Mouse (Mus musculus) gastrocnemius, postnatal 36 days (tissue): ENCODE measurements around the gene Smc5. TPM values are rescaled to one million over a fixed set of nuclear protein-coding genes. Genes with fewer than 3 reads are reported as not detected.

Experiments
- DNase-seq, 2 experiments: peaks; one replicate each; pipeline ENCODE4 v3.0.0; 2022
- intact Hi-C: fragments of 180-260 bp; cut with DNase I; formaldehyde crosslinking; loops from one replicate; pipeline ENCODE4 v1.15.1; 2025
- total RNA-seq, 2 experiments: library from RNA; stranded (reverse); gene quantifications; 2 replicates each; pipeline ENCODE4 v1.2.3; 2021

The Smc5 gene
- total RNA-seq, 2 experiments from 2014 or later = 13.4 to 14.0 TPM

DNA sequence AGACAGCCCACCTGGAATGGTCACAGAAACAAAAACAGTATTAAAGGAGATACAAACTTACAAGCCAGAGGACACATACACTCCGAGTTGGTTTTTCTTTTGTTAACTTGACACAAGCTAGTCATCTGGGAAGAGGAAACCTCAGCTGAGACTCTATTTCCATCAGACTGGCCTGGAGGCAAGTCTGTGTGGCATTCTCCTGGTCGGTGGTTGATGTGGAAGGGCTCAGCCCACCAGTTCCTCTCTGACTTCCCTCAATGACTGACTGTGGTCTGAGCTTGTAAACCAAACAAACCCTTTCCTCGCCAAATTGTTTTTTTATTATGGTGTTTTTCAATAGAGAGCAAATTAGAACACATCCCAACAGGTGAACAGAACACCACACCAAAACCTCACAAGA lies 80.6 kb downstream of the Smc5 start:
- DNase-seq = no peak
- intact Hi-C loops = no loop called here

DNA sequence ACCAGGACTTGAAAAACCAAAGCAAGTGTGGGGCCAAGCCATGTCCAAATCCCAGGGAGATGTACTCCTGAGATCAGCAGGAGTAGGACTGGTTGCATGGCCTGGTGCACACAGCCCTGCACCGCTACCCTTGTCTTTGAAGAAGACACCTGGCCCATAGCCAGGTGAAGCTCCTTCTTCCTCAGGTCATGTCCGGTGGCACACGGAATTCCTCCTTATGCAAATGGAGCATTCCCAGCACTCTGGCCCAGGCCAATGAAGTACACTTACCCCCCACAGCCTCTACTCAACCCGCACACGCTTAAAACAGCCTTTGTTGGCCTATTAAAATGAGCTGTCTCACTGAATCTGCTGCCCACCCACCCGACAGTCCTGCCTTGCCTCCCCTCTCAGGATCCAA lies 82.2 kb downstream of the Smc5 start:
- DNase-seq = no peak
- intact Hi-C loops = no loop called here

GRCm38 (mm10) chr19:23189744-23190143 lies 84.0 kb downstream of the Smc5 start:
- DNase-seq = no peak
- intact Hi-C loops = no loop called here

DNA sequence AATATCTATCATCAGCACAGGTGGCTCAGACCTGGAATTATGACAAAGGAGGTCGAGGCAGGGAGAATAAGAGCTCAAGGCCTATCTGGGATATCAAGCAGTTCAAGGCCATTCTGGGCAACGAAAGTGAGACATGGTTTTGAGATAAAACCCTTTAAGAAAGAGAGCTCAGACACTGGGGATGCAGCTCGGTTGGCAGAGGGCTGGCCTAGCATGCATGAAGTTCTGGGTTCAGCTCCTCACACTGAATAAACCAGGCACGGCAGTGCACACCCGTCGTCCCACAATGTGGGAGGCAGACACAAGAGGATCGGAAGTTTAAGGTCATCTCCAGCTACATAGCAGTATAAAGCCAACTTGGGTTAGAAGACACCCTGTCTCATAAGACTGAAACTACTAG lies 84.7 kb downstream of the Smc5 start:
- no peak for DNase-seq
- intact Hi-C loops = no loop called here

DNA sequence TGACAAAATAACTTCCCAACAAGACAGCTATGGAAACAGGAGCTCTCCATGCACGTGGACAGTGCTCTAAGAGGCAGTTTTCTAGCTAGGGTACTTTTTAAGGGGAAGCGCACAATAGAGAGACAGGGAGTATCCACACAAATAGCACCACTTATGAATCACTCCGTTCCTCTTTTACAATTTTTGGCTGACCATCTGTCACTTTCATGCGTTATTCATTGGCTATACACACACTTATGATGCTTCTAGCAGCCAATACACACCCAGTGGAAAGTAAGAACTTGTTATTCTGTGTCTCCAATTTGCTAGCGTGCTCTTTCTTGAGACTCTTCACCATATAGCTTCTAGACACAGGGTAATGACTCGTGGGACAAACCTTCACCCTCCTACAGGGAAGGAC lies 86.0 kb downstream of the Smc5 start:
- no peak for DNase-seq
- intact Hi-C loops = no loop called here

- no peak for DNase-seq
- intact Hi-C loops = no loop called here
Observed at GRCm38 (mm10) chr19:23184068-23184467, 89.6 kb downstream of the Smc5 start.

- intact Hi-C loops = no loop called here
- no peak for DNase-seq
Observed at GRCm38 (mm10) chr19:23183493-23183892, 90.2 kb downstream of the Smc5 start.

DNA sequence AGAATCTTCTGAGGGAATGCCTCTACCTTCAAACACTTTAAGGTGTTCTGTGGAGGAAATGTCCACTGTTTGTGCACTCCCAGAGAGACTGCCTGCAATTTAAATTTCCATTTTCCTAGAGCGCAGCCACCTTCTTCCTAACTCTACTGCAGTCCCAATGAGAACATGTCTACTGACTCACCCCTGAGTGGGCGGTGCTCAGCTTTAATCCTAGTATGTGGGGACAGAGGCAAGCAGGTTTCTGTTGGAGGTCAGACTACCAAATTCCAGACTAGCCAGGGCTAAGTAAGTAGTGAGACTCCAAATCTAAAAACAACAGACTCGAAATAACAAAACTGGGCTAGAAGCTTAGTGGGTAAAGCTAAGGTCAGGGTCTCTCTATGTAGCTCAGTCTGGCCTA lies 95.2 kb downstream of the Smc5 start:
- intact Hi-C loops = no loop called here
- DNase-seq = no peak

DNA sequence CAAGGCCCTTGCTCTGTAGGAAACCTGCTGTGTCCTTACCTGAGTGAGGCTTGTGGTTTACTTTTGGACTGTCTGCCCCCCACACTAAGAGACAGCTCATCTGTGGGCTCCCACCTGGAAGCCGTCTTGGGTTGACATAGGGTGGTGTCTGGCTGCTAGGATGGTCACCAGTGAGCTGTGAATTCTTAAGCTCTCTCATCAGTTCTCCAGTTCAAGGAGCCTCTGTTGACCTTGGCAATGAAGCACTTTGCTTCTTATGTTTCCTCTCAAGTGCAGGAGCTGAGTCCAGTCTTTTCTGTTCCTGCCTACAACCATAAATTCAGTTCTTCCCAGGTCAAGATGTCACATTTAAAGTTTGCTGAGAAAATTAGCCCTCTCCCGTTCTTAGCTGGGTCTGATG lies 98.2 kb downstream of the Smc5 start:
- DNase-seq = no peak
- intact Hi-C loops = no loop called here

DNA sequence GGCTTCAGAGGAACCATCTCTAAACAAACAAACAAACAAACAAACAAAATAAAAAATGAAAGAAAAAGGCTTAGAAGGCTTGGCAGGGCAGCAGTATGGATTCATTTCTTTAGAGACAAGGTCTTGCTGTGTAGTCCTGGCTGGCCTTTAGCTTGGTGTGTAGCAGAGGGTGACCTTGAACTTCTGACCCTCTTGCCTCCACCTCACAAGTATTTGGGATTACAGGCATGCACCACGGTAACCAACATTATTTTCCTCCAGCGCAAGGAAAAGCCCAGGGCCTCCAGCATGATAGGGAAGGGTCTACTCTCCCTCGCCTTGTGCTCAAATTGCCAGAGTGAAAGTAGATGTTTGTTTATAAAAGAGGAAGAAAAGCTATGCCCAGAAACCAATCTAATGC lies 98.6 kb downstream of the Smc5 start:
- no peak for DNase-seq
- intact Hi-C loops = no loop called here

- DNase-seq = no peak
- intact Hi-C loops = no loop called here
Observed at GRCm38 (mm10) chr19:23171136-23171535, 102.6 kb downstream of the Smc5 start.

- intact Hi-C loops = no loop called here
- DNase-seq = no peak
Observed at GRCm38 (mm10) chr19:23170476-23170875, 103.2 kb downstream of the Smc5 start.

GRCm38 (mm10) chr19:23169659-23170050 lies 104.0 kb downstream of the Smc5 start:
- DNase-seq = no peak
- intact Hi-C loops = no loop called here

GRCm38 (mm10) chr19:23168899-23169658 lies 104.6 kb downstream of the Smc5 start:
- DNase-seq = no peak
- intact Hi-C loops = no loop called here

DNA sequence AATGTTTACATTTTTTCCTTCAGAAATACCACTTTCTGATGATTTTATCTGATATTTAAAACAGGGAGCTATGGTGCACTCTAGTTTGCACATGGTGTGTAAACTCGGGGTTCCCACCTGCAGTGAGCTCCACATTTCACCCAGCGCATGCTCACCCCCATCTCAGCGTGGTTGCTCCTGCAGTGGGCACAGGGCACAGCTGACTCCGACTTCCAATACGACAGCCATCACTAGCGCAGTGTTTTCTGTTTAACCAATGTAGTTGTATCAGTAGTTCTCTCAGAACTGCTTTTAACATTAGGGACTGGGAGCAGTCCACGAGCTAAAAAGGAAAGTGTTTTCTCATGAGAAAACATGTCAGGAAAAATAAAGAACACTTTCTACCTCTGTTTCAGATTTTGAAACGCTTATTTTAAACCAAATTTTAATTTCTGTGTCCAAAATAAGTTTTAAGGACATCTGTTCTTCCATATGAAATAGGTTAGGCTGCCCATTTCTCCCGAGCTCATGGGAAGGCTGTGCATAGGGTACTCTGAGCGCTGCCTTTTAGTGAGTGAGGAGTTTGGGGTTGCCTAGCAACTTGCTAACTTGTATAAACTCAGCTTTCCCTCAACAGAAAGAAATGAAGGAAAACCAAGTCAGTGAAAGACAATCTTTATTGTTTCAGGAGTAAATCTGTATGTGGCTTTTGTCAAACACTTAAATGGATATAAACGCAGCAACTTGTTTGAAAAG lies 107.0 kb downstream of the Smc5 start:
- no peak for DNase-seq
- intact Hi-C loops = no loop called here

- intact Hi-C loops = no loop called here
- no peak for DNase-seq
Observed at GRCm38 (mm10) chr19:23164651-23165240, 109.0 kb downstream of the Smc5 start.

- DNase-seq = no peak
- intact Hi-C loops = loop anchor here (1.0 kb wide), 1 partner anchor 36 kb away; no protein-coding TSS in a partner anchor
Observed at GRCm38 (mm10) chr19:23163361-23163760, 110.3 kb downstream of the Smc5 start.

DNA sequence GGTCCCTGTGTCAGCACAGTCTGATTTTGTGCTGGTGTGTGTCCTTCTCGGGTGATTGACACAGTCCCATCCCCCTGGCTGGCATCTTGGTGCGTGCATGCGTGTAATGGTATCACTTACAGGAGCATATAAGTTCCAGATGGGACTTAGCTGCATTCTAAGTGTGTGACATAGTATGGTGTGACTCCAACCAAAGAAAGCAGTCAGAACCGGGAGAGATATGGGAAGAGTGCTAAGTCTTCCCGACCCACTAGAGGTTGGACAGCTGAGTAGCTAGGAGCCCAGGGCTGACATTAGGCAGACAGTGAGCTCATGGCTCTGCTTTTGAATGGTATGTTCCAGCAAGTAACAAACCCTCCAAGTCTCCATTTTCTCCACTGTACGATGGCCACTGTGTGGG lies 110.8 kb downstream of the Smc5 start:
- DNase-seq = no peak
- intact Hi-C loops = loop anchor here (1.0 kb wide), 1 partner anchor 36 kb away; no protein-coding TSS in a partner anchor

DNA sequence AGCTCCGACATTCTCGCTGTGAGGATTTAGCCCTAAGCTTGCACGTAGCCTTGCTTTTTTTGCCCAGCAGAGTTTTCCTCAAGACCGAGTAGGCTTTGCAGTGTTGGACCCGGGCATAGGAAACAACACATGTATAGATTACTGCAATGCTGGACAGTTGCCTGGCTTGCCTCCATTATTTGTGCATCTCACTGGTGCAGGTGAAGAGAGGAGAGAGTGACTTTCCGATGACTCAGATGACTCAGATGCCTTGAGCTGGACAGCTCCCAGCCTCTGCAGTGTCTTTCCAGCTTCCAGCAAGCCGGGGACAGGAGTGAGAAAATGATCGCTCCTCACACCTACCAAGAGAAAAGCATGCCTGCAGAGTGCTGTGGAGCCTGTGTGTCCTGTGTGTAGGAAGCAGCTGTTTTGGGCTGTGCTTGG lies 111.3 kb downstream of the Smc5 start:
- intact Hi-C loops = no loop called here
- DNase-seq = peak in 1 of 2 experiments; percentile 41

DNA sequence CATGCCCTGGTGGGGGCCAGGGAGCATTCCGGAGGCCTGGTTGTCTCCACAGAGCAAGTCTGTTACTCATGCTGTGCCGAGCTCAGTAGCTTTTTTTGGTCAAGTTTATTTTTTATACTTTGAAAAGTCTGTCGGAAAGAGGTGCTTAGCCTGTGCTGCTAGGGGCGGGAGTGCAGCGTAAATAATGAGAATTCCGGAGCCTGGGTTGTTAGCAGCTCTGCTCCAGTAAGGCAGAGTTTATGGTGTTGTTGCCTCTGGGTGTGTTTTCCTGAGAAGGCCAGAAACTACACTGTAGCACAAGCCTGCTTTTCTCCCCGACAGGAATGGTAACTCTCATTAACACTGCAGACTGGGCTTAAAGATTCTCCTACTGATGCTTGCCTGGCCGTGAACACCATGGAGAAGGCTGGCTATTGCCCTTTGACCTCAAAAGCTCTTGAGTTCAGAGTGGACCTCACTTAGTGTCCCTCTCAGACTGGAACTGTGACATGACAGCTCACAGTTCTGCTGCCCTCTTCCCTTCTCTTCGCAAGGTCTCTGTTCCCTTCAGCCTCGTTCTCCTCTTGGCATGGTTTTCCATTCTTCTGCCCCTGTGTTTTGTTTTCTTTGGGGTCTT lies 113.8 kb downstream of the Smc5 start:
- DNase-seq = no peak
- intact Hi-C loops = no loop called here
